Comparison of ENCODE assay signal across 8 mouse cellular contexts in the genomic region with DNA sequence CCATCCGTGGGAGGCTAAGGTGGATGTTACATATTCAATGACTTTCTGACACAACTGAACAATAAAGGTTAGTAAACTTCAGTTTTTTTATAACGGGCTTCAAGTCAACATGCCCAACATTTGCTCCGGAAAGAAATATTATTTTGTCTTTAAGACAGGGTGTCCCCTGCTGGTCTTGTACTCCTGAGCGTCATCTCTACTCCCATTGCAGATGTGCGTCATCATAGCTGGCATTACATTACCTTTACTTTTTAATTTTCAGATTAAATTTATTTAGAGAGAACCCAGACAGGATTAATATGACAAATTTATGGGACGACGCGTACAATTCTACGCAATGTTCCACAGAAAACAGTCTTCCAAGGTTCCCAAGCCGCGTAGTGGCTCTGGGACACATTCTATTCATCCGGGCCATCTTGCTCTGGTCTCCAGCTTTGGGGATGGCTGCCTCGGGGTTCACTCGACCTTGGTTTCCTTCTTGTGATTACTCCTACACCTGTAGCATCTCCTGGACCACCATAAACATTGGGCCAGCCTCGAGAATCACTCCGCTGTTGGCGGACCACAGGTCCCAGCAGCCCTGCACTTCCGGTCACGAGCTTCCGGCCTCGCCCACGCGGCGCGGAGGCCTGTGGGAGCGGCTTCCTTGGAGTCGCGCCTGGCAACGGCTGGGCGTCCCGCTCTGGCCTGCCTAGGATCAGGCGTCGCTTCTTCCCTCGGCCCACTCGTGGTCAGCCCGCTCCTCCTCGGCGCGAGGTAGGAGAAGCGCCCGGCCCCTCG. TPM values are rescaled to one million over a fixed set of nuclear protein-coding genes. Genes with fewer than 3 reads are reported as not detected.
DNase-seq lines count a peak whose midpoint lies in the region; ATAC-seq lines count a peak whose summit lies in the region.

TSS of gene Ift88 (plus strand) at position 631 of the 780 bp plus-strand sequence.

- peak; percentile 98 for ATAC-seq in intestine, embryonic 14.5 days (replicated peaks; ENCODE audit: low FRiP score, low TSS enrichment, low read depth)

- no peaks in the 10 kb centered on the region for H3K9me3 ChIP-seq in intestine, embryonic 14.5 days (ENCODE audit: control insufficient read depth, low read length)

- 4% methylated on average over 41 of the region's 42 CpGs for WGBS in intestine, embryonic 14.5 days

- H3K36me3 ChIP-seq in intestine, embryonic 14.5 days (ENCODE audit: control insufficient read depth, insufficient read depth, low read length) = no peaks in the 10 kb centered on the region

- 0 out of 2 replicates have a peak within 1 kb of the TSS, but pooled peaks have one; percentile 43 for H3K27ac ChIP-seq in intestine, embryonic 14.5 days (ENCODE audit: low read depth)

- no peaks in the 10 kb centered on the region; the same call in 1 of the 2 replicates for H3K4me1 ChIP-seq in intestine, embryonic 14.5 days (replicated peaks; ENCODE audit: control insufficient read depth, insufficient read depth, low read length)

- intact Hi-C loops in left cerebral cortex, postnatal 14 days (cut with DNase I) = no loop called here

- peak within 1 kb of the TSS; percentile 89 for H3K4me2 ChIP-seq in intestine, embryonic 14.5 days (ENCODE audit: low read length)

- H3K4me3 ChIP-seq in intestine, embryonic 14.5 days (ENCODE audit: low read depth, low read length) = peak within 1 kb of the TSS; percentile 97

- H3K27me3 ChIP-seq in intestine, embryonic 14.5 days (replicated peaks; ENCODE audit: control insufficient read depth, insufficient read depth, low read length) = no peaks in the 10 kb centered on the region

- DNase-seq in adrenal gland, adult 18-20 months (ENCODE audit: low spot score in 2 of 2) = peak; percentile 90 to 92
- peak; percentile 96 for DNase-seq in embryo, embryonic 11 days
- peak; percentile 90 for DNase-seq in gastrocnemius, postnatal 25 days
- peak; percentile 92 for DNase-seq in intestine, embryonic 14.5 days (ENCODE audit: low spot score)
- peak; percentile 95 to 96 for DNase-seq in left cerebral cortex, postnatal 14 days (ENCODE audit: low spot score in 2 of 2)
- peak; percentile 89 for DNase-seq in mesoderm, embryonic 11.5 days (ENCODE audit: low read depth, low spot score)
- peak; percentile 93 to 94 for DNase-seq in right cerebral cortex, postnatal 36 days (ENCODE audit: low spot score in 2 of 2)
- peak; percentile 91 for DNase-seq in yolk sac, embryonic 10.5 days (ENCODE audit: low spot score)

- H3K9ac ChIP-seq in intestine, embryonic 14.5 days (ENCODE audit: low read length) = peak within 1 kb of the TSS; percentile 70

RNA-seq across cellular contexts. Expression of gene Ift88, which starts in this region (rescaled TPM):
- 1 to 10 TPM; 8.2 to 9.7 TPM for total RNA-seq in adrenal gland, adult 18-20 months (2021)
- 1 to 10 TPM; 2.5 to 2.8 TPM for total RNA-seq in gastrocnemius, postnatal 25 days (2021)
- polyA plus RNA-seq in intestine, embryonic 14.5 days (2014; fragmentation: Nextera tagmentation; extraction: Ambion mirVana) = 13.0 and 17.1 TPM in 2 replicates
- 10 to 100 TPM; 16.9 to 17.7 TPM for total RNA-seq in left cerebral cortex, postnatal 14 days (2021)

Comparison
In these comparisons a context has a peak if more than half of its experiments do, and no peak if none do; other contexts are left out.
1. Peak in every context shown above with its lines: DNase-seq, ATAC-seq, H3K4me3 ChIP-seq and H3K27ac ChIP-seq.